In the genomic region with DNA sequence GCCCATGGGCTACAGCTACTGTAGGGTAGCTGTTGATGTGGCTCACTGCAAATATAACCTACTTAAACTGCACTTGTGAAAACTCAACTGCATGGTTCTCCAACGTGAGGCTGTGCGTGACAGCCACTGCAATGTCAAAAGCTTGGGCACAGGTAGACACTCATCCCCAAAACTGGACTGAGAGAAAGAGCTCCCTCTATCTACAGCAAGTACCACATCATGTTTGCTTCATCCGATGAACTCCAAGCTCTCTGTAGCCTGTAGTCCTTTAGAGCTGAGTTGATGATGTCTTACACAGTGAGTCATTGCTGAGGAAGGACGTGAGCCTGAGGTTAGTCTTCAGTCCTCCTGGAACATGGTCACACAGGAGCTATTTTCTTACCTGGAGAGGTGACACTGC, we compare ENCODE assay signal across 20 mouse cellular contexts.
A peak's percentile ranks its signal among the peaks of the same experiment; 100 is the strongest.
DNase-seq lines count a peak whose midpoint lies in the region; TF ChIP-seq lines count a peak whose summit lies in the region.
"Had no signal": no experiment of that assay in that cellular context is flagged by ENCODE, and none has a peak within 500 bp of the region (broad histone marks: within the 10 kb centered on the region; RNA-seq: fewer than 3 reads in every experiment).

No protein-coding gene starts in this region.

- TF ChIP-seq POLR2A in heart, adult 2 months (IDR thresholded peaks at IDR 0.05; ENCODE audit: insufficient read depth, low read depth, low read length) = no peak
- no peak for TF ChIP-seq POLR2A in cortical plate, adult 2 months (IDR thresholded peaks at IDR 0.05; ENCODE audit: extremely low read depth, insufficient read depth, low read length)

- no peak for TF ChIP-seq EP300 in heart, adult 2 months (IDR thresholded peaks at IDR 0.05; ENCODE audit: insufficient read depth, low read depth, low read length)

- no peaks in the 10 kb centered on the region for H3K27me3 ChIP-seq in heart, adult 2 months (ENCODE audit: control insufficient read depth, insufficient read depth, low read length)
- H3K27me3 ChIP-seq: embryonic facial prominence, embryonic 12.5 days; heart, embryonic 15.5 days; hindbrain, embryonic 15.5 days; limb, embryonic 12.5 days; midbrain, embryonic 12.5 days had no signal

- no peak overlapping the region for H3K27ac ChIP-seq in heart, adult 2 months
- H3K27ac ChIP-seq in left cerebral cortex, adult 2 months = no peak overlapping the region
- no peak overlapping the region for H3K27ac ChIP-seq in cortical plate, adult 2 months (ENCODE audit: insufficient read depth, low read length)
- H3K27ac ChIP-seq: embryonic facial prominence, embryonic 12.5 days; heart, embryonic 15.5 days; hindbrain, embryonic 15.5 days; limb, embryonic 12.5 days; liver, embryonic 13.5 days; midbrain, embryonic 12.5 days had no signal

- peaks cover 5% of the 10 kb centered on the region for H3K4me1 ChIP-seq in heart, adult 2 months (ENCODE audit: control insufficient read depth, insufficient read depth, low read length)
- no peaks in the 10 kb centered on the region for H3K4me1 ChIP-seq in cortical plate, adult 2 months (ENCODE audit: control insufficient read depth, insufficient read depth, low read length)
- H3K4me1 ChIP-seq: embryonic facial prominence, embryonic 12.5 days; hindbrain, embryonic 15.5 days had no signal

- no peak overlapping the region for H3K4me3 ChIP-seq in heart, adult 2 months
- H3K4me3 ChIP-seq in left cerebral cortex, adult 2 months = no peak overlapping the region
- no peak overlapping the region for H3K4me3 ChIP-seq in cortical plate, adult 2 months (ENCODE audit: insufficient read depth, low read length)
- H3K4me3 ChIP-seq: embryonic facial prominence, embryonic 12.5 days; heart, embryonic 15.5 days; hindbrain, embryonic 15.5 days; limb, embryonic 12.5 days; liver, embryonic 13.5 days; midbrain, embryonic 12.5 days had no signal

- no peaks in the 10 kb centered on the region for H3K36me3 ChIP-seq in heart, adult 2 months (ENCODE audit: control insufficient read depth, insufficient read depth, low read length)
- H3K36me3 ChIP-seq: embryonic facial prominence, embryonic 12.5 days; G1E; heart, embryonic 15.5 days; hindbrain, embryonic 15.5 days; liver, embryonic 13.5 days; midbrain, embryonic 12.5 days had no signal

- TF ChIP-seq CTCF in heart, adult 2 months (IDR thresholded peaks at IDR 0.05) = peak; percentile 35
- TF ChIP-seq CTCF in left cerebral cortex, adult 2 months (IDR thresholded peaks at IDR 0.05) = peak; percentile 15
- TF ChIP-seq CTCF in cortical plate, adult 2 months (IDR thresholded peaks at IDR 0.05; ENCODE audit: extremely low read depth, insufficient read depth, low read length) = 0 out of 2 replicates have a peak, but pooled peaks have one; percentile 9

- 84% methylated on average over 4 of the region's 4 CpGs for WGBS in heart, adult 2 months

- intact Hi-C loops in heart, adult 2 months (cut with DNase I) = no loop called here
- intact Hi-C loops in left cerebral cortex, adult 2 months (cut with DNase I) = no loop called here
- intact Hi-C loops in left cerebral cortex, postnatal 14 days (cut with DNase I) = loop anchor here (10.0 kb wide), 1 partner anchor 1017 kb away; the partner anchor contains the start of gene Vwa2

- no peaks in the 10 kb centered on the region; the same call in 1 of the 2 replicates for H3K79me2 ChIP-seq in heart, adult 2 months (replicated peaks; ENCODE audit: control insufficient read depth, insufficient read depth, low read length)

- DNase-seq in heart, adult 2 months = no peak
- DNase-seq in heart, adult 8-10 months (ENCODE audit: low spot score) = no peak
- DNase-seq in left cerebral cortex, adult 2 months (ENCODE audit: extremely low spot score in 1 of 2, low spot score in 2 of 2) = no peak
- no peak for DNase-seq in left cerebral cortex, postnatal 14 days (ENCODE audit: low spot score in 2 of 2)
- DNase-seq in 416B (ENCODE audit: low read depth) = peak; percentile 34
- DNase-seq in spleen, adult 12 weeks (ENCODE audit: low spot score) = no peak
- DNase-seq: adrenal gland, adult 2 months; cerebellum, adult 18-20 months; cerebellum, postnatal 14 days; forebrain, postnatal 0 days; gastrocnemius, postnatal 36 days; liver, embryonic 13.5 days; thymus, postnatal 36 days had no signal

- no peak overlapping the region for H3K9ac ChIP-seq in heart, adult 2 months (ENCODE audit: low read depth, low read length)
- H3K9ac ChIP-seq: embryonic facial prominence, embryonic 12.5 days; forebrain, postnatal 0 days; heart, embryonic 15.5 days; hindbrain, embryonic 15.5 days; limb, embryonic 12.5 days; liver, embryonic 13.5 days; midbrain, embryonic 12.5 days had no signal
